Mouse (Mus musculus) hindbrain, embryonic 14.5 days (tissue): ENCODE measurements at regions not wholly inside any gene's neighbourhood (a gene's known extent, or its start where the extent isn't known, plus 50 kb on each side); places are given as distances from the start of the nearest gene placed in this dataset.
A peak's percentile ranks its signal among the peaks of the same experiment; 100 is the strongest.
"Not testable (repeated sequence)": the region's sequence is repeated elsewhere in the genome, so short reads cannot be mapped to it uniquely, and the experiment has no call there.

Experiments
- ATAC-seq: fragments of 200-750 bp; cut with Nextera tagmentation; 2 replicates; pipeline ENCODE4 v1.8.0; 2017; ENCODE audit warnings: moderate number of reproducible peaks, mild to moderate bottlenecking, moderate TSS enrichment, moderate library complexity; ENCODE audit not compliant: low FRiP score
- DNase-seq: peaks from one replicate; pipeline ENCODE4 v3.0.0-alpha.2; 2015; ENCODE audit warnings: low spot score
- H3K27ac ChIP-seq: fragments of 300-500 bp; sonication (generic); 2 replicates; pipeline ENCODE4 v1.5.1; 2014; ENCODE audit warnings: mild to moderate bottlenecking, moderate library complexity
- H3K27me3 ChIP-seq: fragments of 300-500 bp; sonication (generic); 2 replicates; pipeline ENCODE4 v1.6.1; 2014; ENCODE audit warnings: mild to moderate bottlenecking, low read length, mixed read lengths; ENCODE audit not compliant: control insufficient read depth, insufficient read depth
- H3K36me3 ChIP-seq: fragments of 300-500 bp; sonication (generic); replicated peaks from 2 replicates; pipeline ENCODE4 v1.6.1; 2014; ENCODE audit not compliant: control insufficient read depth, insufficient read depth
- H3K4me1 ChIP-seq: fragments of 300-500 bp; sonication (generic); replicated peaks from 2 replicates; pipeline ENCODE4 v1.6.1; 2014; ENCODE audit warnings: antibody characterized with exemption, low read length, mixed read lengths; ENCODE audit not compliant: control insufficient read depth, insufficient read depth
- H3K4me2 ChIP-seq: fragments of 300-500 bp; sonication (generic); replicated peaks from 2 replicates; pipeline ENCODE4 v1.6.1; 2014; ENCODE audit warnings: mild to moderate bottlenecking, moderate library complexity
- H3K4me3 ChIP-seq: fragments of 300-500 bp; sonication (generic); replicated peaks from 2 replicates; pipeline ENCODE4 v1.5.1; 2014; ENCODE audit warnings: mild to moderate bottlenecking, low read length
- H3K9ac ChIP-seq: fragments of 300-500 bp; sonication (generic); 2 replicates; pipeline ENCODE4 v1.6.1; 2014
- H3K9me3 ChIP-seq: fragments of 300-500 bp; sonication (generic); 2 replicates; pipeline ENCODE4 v1.6.1; 2016; ENCODE audit warnings: low read length; ENCODE audit not compliant: control insufficient read depth
- WGBS: fragments of 180-500 bp; shearing (Covaris S2); extraction: QIAGEN DNeasy Blood & Tissue Kit; methylation state at CpG from one replicate; pipeline ENCODE4 v1.1.7; 2014; 5-methylcytosine and 5-hydroxymethylcytosine counted together

GRCm38 (mm10) chr4:10707016-10707657 lies 167.2 kb upstream of the 2610301B20Rik start:
- Histone ChIP-seq H3K36me3 (no peaks in the 10 kb centered on the region), H3K4me2 (no peak overlapping the region), H3K27me3 (no peaks in the 10 kb centered on the region), H3K9ac (no peak overlapping the region), H3K4me1 (no peaks in the 10 kb centered on the region), H3K9me3 (no peaks in the 10 kb centered on the region), H3K4me3 (no peak overlapping the region), H3K27ac (no peak overlapping the region)
- 73% methylated on average over 7 of the region's 7 CpGs for WGBS
- ATAC-seq (no peak), DNase-seq (no peak)

- ATAC-seq (peak; percentile 70; the same call in 1 of the 2 replicates), DNase-seq (peak; percentile 27)
- Histone ChIP-seq H3K27me3 (no peaks in the 10 kb centered on the region), H3K4me2 (no peak overlapping the region), H3K9me3 (no peaks in the 10 kb centered on the region), H3K4me1 (no peaks in the 10 kb centered on the region), H3K36me3 (no peaks in the 10 kb centered on the region), H3K4me3 (no peak overlapping the region), H3K9ac (no peak overlapping the region), H3K27ac (no peak overlapping the region)
- 42% methylated on average over 2 of the region's 2 CpGs for WGBS
Observed at GRCm38 (mm10) chr4:10707658-10708056, 166.6 kb upstream of the 2610301B20Rik start.

GRCm38 (mm10) chr4:10711939-10712533 lies 162.3 kb upstream of the 2610301B20Rik start:
- Histone ChIP-seq H3K4me3 (no peak overlapping the region), H3K9ac (no peak overlapping the region), H3K36me3 (no peaks in the 10 kb centered on the region), H3K4me2 (no peak overlapping the region), H3K9me3 (no peaks in the 10 kb centered on the region), H3K27me3 (no peaks in the 10 kb centered on the region), H3K4me1 (no peaks in the 10 kb centered on the region), H3K27ac (no peak overlapping the region)
- DNase-seq, result no peak
- WGBS, result 77% methylated on average over 11 of the region's 11 CpGs
- no peak for ATAC-seq

- no peaks in the 10 kb centered on the region for H3K36me3 ChIP-seq
- no peak overlapping the region for H3K27ac ChIP-seq
- ATAC-seq (no peak), DNase-seq (no peak)
- H3K4me3 ChIP-seq, result no peak overlapping the region
- no peaks in the 10 kb centered on the region for H3K4me1 ChIP-seq
- no peaks in the 10 kb centered on the region for H3K9me3 ChIP-seq
- 81% methylated on average over 4 of the region's 4 CpGs for WGBS
- no peaks in the 10 kb centered on the region for H3K27me3 ChIP-seq
- H3K9ac ChIP-seq, result no peak overlapping the region
- no peak overlapping the region for H3K4me2 ChIP-seq
Observed at GRCm38 (mm10) chr4:10723341-10723740, 151.0 kb upstream of the 2610301B20Rik start.

- H3K4me2 ChIP-seq, result no peak overlapping the region
- no peaks in the 10 kb centered on the region for H3K27me3 ChIP-seq
- no peak overlapping the region for H3K27ac ChIP-seq
- ATAC-seq (no peak), DNase-seq (no peak)
- H3K9me3 ChIP-seq, result no peaks in the 10 kb centered on the region
- H3K36me3 ChIP-seq, result no peaks in the 10 kb centered on the region
- no peaks in the 10 kb centered on the region for H3K4me1 ChIP-seq
- H3K4me3 ChIP-seq, result no peak overlapping the region
- H3K9ac ChIP-seq, result no peak overlapping the region
- WGBS, result 82% methylated on average over 3 of the region's 3 CpGs
Observed at GRCm38 (mm10) chr4:10727894-10728293, 146.4 kb upstream of the 2610301B20Rik start.

GRCm38 (mm10) chr4:10745207-10745606 lies 129.1 kb upstream of the 2610301B20Rik start:
- WGBS, result 91% methylated on average over 3 of the region's 3 CpGs
- no peak overlapping the region for H3K9ac ChIP-seq
- H3K36me3 ChIP-seq, result no peaks in the 10 kb centered on the region
- no peak overlapping the region for H3K27ac ChIP-seq
- H3K27me3 ChIP-seq, result no peaks in the 10 kb centered on the region
- H3K4me1 ChIP-seq, result no peaks in the 10 kb centered on the region
- H3K4me3 ChIP-seq, result no peak overlapping the region
- ATAC-seq (no peak), DNase-seq (no peak)
- no peaks in the 10 kb centered on the region for H3K9me3 ChIP-seq
- no peak overlapping the region for H3K4me2 ChIP-seq

- H3K4me1 ChIP-seq, result no peaks in the 10 kb centered on the region
- no peaks in the 10 kb centered on the region for H3K27me3 ChIP-seq
- ATAC-seq (no peak), DNase-seq (no peak)
- H3K4me2 ChIP-seq, result no peak overlapping the region
- H3K4me3 ChIP-seq, result no peak overlapping the region
- H3K9me3 ChIP-seq, result no peaks in the 10 kb centered on the region
- H3K9ac ChIP-seq, result no peak overlapping the region
- no peak overlapping the region for H3K27ac ChIP-seq
- no peaks in the 10 kb centered on the region for H3K36me3 ChIP-seq
- WGBS, result 89% methylated on average over 8 of the region's 8 CpGs
Observed at GRCm38 (mm10) chr4:10748816-10749215, 125.5 kb upstream of the 2610301B20Rik start.

- 55% methylated on average over 6 of the region's 6 CpGs for WGBS
- not testable (repeated sequence) for H3K9me3 ChIP-seq, H3K27ac ChIP-seq, H3K27me3 ChIP-seq, H3K36me3 ChIP-seq, H3K9ac ChIP-seq, ATAC-seq, H3K4me3 ChIP-seq, H3K4me1 ChIP-seq, H3K4me2 ChIP-seq, DNase-seq
Observed at GRCm38 (mm10) chr4:10750377-10751062, 123.8 kb upstream of the 2610301B20Rik start.

GRCm38 (mm10) chr4:10753176-10753575 lies 121.1 kb upstream of the 2610301B20Rik start:
- Histone ChIP-seq H3K9me3 (no peaks in the 10 kb centered on the region), H3K27ac (no peak overlapping the region), H3K9ac (no peak overlapping the region), H3K4me2 (no peak overlapping the region), H3K27me3 (no peaks in the 10 kb centered on the region), H3K36me3 (no peaks in the 10 kb centered on the region), H3K4me3 (no peak overlapping the region), H3K4me1 (no peaks in the 10 kb centered on the region)
- WGBS, result 79% methylated on average over 5 of the region's 5 CpGs
- DNase-seq (no peak), ATAC-seq (no peak)
